Mouse (Mus musculus) heart, adult 2 months (tissue): ENCODE results near the gene H2-Ke6. TPM values are rescaled to one million over a fixed set of nuclear protein-coding genes. Genes with fewer than 3 reads are reported as not detected.

Experiments
- DNase-seq, 2 experiments: peaks; one replicate each; pipeline ENCODE4 v3.0.0; 2021
- H3K27ac ChIP-seq: fragments of 200-600 bp; 2 replicates; pipeline ENCODE4 v1.8.1; 2022
- H3K27me3 ChIP-seq: fragments of 200-500 bp; 2 replicates; pipeline ENCODE4 v1.6.1; 2012; ENCODE audit warnings: mild to moderate bottlenecking, low read length, inconsistent platforms, mixed read lengths; ENCODE audit not compliant: control insufficient read depth, insufficient read depth
- H3K36me3 ChIP-seq: fragments of 200-500 bp; 2 replicates; pipeline ENCODE4 v1.6.1; 2012; ENCODE audit warnings: low read length, inconsistent platforms; ENCODE audit not compliant: control insufficient read depth, insufficient read depth
- H3K4me1 ChIP-seq: fragments of 200-500 bp; 2 replicates; pipeline ENCODE4 v1.6.1; 2011; ENCODE audit warnings: low read length; ENCODE audit not compliant: control insufficient read depth, insufficient read depth
- H3K4me3 ChIP-seq: fragments of 200-600 bp; 2 replicates; pipeline ENCODE4 v1.8.1; 2022
- H3K79me2 ChIP-seq: fragments of 200-500 bp; replicated peaks from 2 replicates; pipeline ENCODE4 v1.6.1; 2012; ENCODE audit warnings: mild to moderate bottlenecking, inconsistent platforms, low read length, moderate library complexity, mixed read lengths; ENCODE audit not compliant: control insufficient read depth, insufficient read depth
- H3K9ac ChIP-seq: fragments of 200-500 bp; 2 replicates; pipeline ENCODE4 v1.6.1; 2012; ENCODE audit warnings: low read depth, mild to moderate bottlenecking, control low read depth, inconsistent platforms, low read length, mixed read lengths
- CTCF ChIP-seq: fragments of 200-600 bp; IDR thresholded peaks from 2 replicates; pipeline ENCODE4 v1.8.1; 2022; ENCODE audit warnings: antibody characterized with exemption, mild to moderate bottlenecking, moderate library complexity
- EP300 ChIP-seq: fragments of 200-500 bp; IDR thresholded peaks from 2 replicates; pipeline ENCODE4 v1.6.1; 2011; ENCODE audit warnings: low read depth, low read length, control low read depth; ENCODE audit not compliant: insufficient read depth
- POLR2A ChIP-seq: fragments of 200-500 bp; IDR thresholded peaks from 2 replicates; pipeline ENCODE4 v1.6.1; 2011; ENCODE audit warnings: mild to moderate bottlenecking, low read depth, low read length, control low read depth; ENCODE audit not compliant: insufficient read depth
- WGBS: fragments of 180-500 bp; shearing (Covaris S2); methylation state at CpG from one replicate; pipeline ENCODE4 v1.1.7; 2018; 5-methylcytosine and 5-hydroxymethylcytosine counted together
- intact Hi-C: fragments of 180-260 bp; cut with DNase I; formaldehyde crosslinking; loops from one replicate; pipeline ENCODE4 v1.15.1; 2025
- polyA plus RNA-seq: library from polyadenylated mRNA; depleted of rRNA; stranded (reverse); fragments of >200 nt; gene quantifications from 2 replicates; pipeline ENCODE4 v1.2.3, GENCODE M21; 2012
- total RNA-seq, 2 experiments: library from RNA; stranded (reverse); gene quantifications; 2 replicates each; pipeline ENCODE4 v1.2.3; 2021

H2-Ke6 gene
- total and polyA plus RNA-seq, 3 experiments = 91.6 to 138 (median 112) TPM

DNA sequence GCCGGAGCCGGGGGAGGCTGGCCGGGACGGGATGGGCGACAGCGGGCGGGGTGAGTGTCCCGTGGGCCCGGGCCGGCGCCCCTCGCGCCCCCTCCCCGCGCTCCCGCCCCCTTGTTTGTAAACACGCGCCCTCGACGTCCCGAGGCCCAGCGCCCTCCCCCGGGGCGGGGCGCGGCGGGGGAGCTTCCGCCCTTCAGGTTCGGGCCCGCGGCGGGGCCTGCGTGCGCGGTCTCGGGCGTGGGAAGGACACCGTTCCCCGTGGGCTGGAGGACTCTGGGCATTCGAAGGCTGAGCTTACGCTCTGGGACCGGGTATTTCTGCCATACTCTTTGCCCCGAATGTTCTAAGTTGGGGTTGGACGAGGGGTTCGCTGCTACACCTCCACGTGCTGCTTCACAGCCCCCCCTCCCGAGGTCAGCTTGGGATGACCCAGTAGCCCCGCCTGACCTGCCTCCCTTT lies 4.3 kb upstream of the H2-Ke6 start:
- TF ChIP-seq POLR2A (no peak), EP300 (no peak), CTCF (no peak)
- DNase-seq = peak in 1 of 2 experiments; percentile 85
- Histone ChIP-seq H3K36me3 (peaks cover 2% of the 10 kb centered on the region; the same call in 1 of the 2 replicates), H3K9ac (peak overlapping the region; percentile 95), H3K27ac (peak overlapping the region; percentile 99), H3K79me2 (0 out of 2 replicates have a peak, but pooled peaks cover 2% of the 10 kb centered on the region), H3K27me3 (no peaks in the 10 kb centered on the region), H3K4me1 (peaks cover 17% of the 10 kb centered on the region), H3K4me3 (peak overlapping the region; percentile 92)
- WGBS = under 1% methylated on average over 40 of the region's 48 CpGs
- intact Hi-C loops = loop anchor here (5.0 kb wide), 2 partner anchors 85 to 185 kb away; partner anchors contain the start of gene H2-DMa

DNA sequence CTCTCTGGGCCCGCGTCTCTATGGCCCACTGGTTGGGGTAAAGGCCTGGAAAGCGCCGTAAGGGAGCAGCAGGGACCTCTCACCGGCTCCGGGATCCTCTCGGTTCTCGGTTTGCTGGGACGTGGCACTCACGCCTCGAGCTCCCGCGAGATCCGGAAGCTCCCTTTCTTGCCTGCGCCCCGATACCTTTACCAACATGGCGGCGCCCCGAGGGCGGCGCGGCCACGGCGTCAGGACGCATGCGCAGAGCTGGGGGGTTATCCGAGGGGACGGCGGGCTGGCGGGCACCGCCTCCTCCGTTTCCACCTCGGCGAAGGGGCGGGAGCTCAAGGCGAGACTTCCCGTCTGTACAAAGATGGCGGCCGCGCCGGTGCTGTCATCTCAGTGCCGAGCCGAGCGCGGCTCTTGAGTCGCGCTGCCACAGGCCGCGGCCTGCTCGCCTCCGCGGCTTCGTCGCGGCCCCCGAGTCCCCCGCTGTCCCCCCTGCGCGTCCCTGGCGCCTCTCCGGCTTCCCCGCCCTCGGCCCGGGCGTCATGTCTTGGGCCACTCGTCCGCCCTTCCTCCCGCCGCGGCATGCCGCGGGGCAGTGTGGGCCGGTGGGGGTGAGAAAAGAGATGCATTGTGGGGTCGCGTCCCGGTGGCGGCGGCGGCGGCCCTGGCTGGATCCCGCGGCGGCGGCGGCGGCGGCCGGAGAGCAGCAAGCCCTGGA lies 3.8 kb upstream of the H2-Ke6 start, which contains the start of the genes Slc39a7 and Rxrb:
TSS of gene Slc39a7 (minus strand) at position 218 of the 709 bp plus-strand sequence.
TSS of gene Rxrb (plus strand) at position 348 of the 709 bp plus-strand sequence.
- Histone ChIP-seq H3K9ac (peak within 1 kb of the TSS; percentile 95), H3K27ac (peak within 1 kb of the TSS; percentile 99), H3K27me3 (no peaks in the 10 kb centered on the region), H3K79me2 (0 out of 2 replicates have a peak, but pooled peaks cover 2% of the 10 kb centered on the region), H3K4me3 (peak within 1 kb of the TSS; percentile 92), H3K36me3 (peaks cover 2% of the 10 kb centered on the region; the same call in 1 of the 2 replicates), H3K4me1 (peaks cover 19% of the 10 kb centered on the region)
- TF ChIP-seq EP300 (peak; percentile 57; the same call in 1 of the 2 replicates), CTCF (no peak), POLR2A (peak; percentile 83)
- peak; percentile 99 for DNase-seq
- WGBS = under 1% methylated on average over 88 of the region's 88 CpGs
- intact Hi-C loops = loop anchor here (5.0 kb wide), 2 partner anchors 86 to 186 kb away; partner anchors contain the start of gene H2-DMa

DNA sequence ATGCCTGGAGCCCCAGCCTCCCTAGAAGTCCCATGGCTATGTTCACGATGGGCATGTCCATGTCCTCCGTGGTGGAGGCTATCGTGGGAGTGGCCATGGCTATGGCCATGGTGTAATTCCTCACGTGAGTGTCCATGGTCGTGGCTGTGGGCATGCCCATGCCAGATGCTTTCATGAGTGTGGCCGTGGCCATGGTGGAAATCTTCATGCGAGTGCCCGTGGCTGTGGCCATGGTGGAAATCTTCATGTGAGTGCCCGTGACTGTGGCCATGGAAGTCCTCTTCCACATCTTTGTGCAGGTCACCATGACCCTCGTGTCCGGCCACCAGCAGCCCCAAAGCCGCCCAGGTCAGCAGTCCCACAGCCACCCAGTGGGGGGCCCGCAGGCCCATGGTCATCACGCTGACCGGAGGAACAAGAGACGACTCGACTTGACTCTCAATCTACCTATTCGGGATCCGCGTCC lies 3.0 kb upstream of the H2-Ke6 start:
- Histone ChIP-seq H3K9ac (peak overlapping the region; percentile 74), H3K79me2 (0 out of 2 replicates have a peak, but pooled peaks cover 2% of the 10 kb centered on the region), H3K36me3 (peaks cover 2% of the 10 kb centered on the region; the same call in 1 of the 2 replicates), H3K27me3 (no peaks in the 10 kb centered on the region), H3K27ac (peak overlapping the region; percentile 99), H3K4me1 (peaks cover 19% of the 10 kb centered on the region), H3K4me3 (peak overlapping the region; percentile 92)
- TF ChIP-seq EP300 (no peak), CTCF (peak; percentile 38)
- WGBS = 3% methylated on average over 20 of the region's 20 CpGs
- no peak for DNase-seq
- intact Hi-C loops = loop anchor here (5.0 kb wide), 2 partner anchors 86 to 186 kb away; partner anchors contain the start of gene H2-DMa

DNA sequence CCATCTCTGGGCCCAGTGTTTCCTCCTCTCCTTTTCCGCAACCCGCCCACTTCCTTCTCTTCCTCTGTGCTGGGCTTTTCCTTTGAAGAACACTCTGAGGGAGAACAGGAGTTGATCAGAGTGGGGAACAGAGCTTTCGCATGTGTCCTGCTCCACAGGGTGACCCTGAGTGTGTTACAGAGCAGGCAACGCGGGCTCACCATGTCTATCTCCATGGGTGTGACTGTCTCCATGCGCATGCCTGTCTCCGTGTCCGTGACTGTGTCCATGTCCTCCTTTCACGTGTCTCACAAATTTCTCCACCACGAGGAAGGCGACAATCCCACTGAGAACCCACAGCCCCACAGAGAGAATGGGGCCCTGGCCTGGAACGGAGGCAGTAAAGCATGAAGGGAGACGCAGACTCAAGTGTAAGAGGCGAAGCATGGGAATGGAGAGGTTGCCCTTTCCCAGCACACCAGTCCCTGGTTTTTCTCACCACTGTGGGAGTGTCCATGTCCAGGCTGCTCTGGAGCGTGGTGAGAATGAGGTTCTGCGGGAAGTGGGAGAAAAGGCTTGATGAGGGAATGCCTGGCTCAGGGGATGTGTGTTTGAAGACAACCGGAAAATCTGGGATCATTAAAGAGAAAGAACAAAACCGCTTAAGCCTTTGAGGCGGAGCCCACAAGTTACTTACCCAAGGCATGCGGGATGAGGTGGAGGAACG lies 2.2 kb upstream of the H2-Ke6 start:
- H3K27ac ChIP-seq = no peak overlapping the region; the same call in 1 of the 2 replicates
- 58% methylated on average over 21 of the region's 21 CpGs for WGBS

DNA sequence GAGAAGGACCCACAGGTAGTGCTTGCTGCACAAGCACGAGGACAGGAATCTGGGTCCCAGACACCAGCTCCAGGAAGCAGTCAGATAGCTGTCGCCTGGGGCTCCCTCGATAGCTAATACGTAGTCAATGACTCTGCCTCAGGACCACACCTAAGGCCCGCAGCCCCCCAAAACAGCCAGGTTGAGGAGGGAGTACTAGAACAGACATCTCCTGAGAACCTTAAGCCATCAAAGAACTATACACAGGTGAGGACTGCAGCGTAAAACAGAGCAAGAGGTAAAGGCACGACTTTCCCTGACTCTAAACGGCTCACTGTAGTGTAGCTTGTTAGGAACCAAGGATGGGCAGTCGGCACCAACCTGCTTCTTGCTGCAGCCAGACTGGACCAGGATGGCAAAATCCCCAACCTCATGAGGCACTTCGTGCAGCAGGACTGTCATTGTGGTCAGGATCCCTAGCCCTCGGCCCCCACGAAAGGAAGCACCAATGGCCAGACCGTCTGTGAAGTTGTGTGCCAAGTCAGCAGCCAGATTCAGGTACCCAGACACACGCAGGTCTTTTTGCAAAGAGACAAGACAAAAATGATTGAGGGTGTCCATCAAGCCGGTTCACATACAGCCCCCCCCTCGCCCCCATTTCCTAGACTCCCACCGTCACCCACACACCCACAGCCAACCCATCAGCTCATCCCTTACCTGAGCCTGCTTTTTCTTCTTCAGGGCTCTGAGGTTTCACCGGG lies 1.5 kb upstream of the H2-Ke6 start:
- H3K4me3 ChIP-seq = no peak overlapping the region
- WGBS = 73% methylated on average over 18 of the region's 18 CpGs
- peaks cover 19% of the 10 kb centered on the region for H3K4me1 ChIP-seq
- TF ChIP-seq EP300 = no peak
- TF ChIP-seq POLR2A = 0 out of 2 replicates have a peak, but pooled peaks have one; percentile 7
- no peaks in the 10 kb centered on the region for H3K27me3 ChIP-seq
- intact Hi-C loops = no loop called here
- 0 out of 2 replicates have a peak, but pooled peaks cover 2% of the 10 kb centered on the region for H3K79me2 ChIP-seq
- no peak for DNase-seq
- no peak overlapping the region for H3K9ac ChIP-seq
- peaks cover 2% of the 10 kb centered on the region; the same call in 1 of the 2 replicates for H3K36me3 ChIP-seq
- no peak overlapping the region for H3K27ac ChIP-seq

More for the DNA sequence above, 2.2 kb upstream of the H2-Ke6 start:
- Histone ChIP-seq H3K79me2 (0 out of 2 replicates have a peak, but pooled peaks cover 2% of the 10 kb centered on the region), H3K9ac (no peak overlapping the region), H3K4me3 (peak overlapping the region; percentile 92), H3K36me3 (peaks cover 2% of the 10 kb centered on the region; the same call in 1 of the 2 replicates), H3K27me3 (no peaks in the 10 kb centered on the region), H3K4me1 (peaks cover 19% of the 10 kb centered on the region)
- no peak for DNase-seq
- intact Hi-C loops = loop anchor here (5.0 kb wide), 2 partner anchors 87 to 187 kb away; partner anchors contain the start of gene H2-DMa
- TF ChIP-seq POLR2A (no peak), EP300 (no peak), CTCF (no peak)
